Mouse (Mus musculus): ENCODE results near the gene Incenp.
A peak's percentile ranks its signal among the peaks of the same experiment; 100 is the strongest.

Incenp gene

DNA sequence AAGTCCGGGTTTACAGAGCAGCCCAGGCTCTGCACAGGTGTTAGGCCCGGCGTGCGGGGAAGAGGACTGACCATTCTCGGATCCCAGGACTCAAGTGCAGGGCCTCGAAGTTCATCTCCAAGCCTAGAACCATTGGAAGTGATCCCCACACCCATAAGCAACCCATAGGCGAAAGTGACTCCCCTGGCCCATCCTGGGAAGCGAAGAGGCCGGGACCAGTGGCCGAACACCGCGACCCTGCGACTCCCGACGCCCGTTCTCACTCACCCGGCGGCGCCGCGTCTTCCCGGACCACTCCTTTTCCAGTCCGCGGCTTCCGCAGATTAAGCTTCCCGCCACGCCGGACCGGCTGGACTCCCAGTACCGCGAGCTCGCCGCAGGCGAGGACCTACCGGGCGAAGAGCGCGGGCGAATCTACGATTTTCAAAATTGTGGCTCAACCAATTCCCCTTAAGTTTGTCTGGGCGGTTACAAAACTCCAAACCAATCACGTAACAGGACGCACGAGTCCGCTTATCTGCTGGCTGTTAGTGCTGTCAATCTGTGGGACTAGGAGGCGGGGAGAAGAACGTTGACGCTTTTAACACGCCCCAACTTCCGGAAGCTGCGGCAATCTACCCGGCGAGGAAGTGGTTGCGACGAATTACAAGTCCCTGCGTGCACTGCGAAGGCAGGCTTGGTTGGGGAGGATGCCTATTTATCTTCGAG is at the start of gene Incenp:
TSS of gene Incenp (minus strand) at position 480 of the 708 bp plus-strand sequence.
- DNase-seq, result peak; percentile 81 to 86

DNA sequence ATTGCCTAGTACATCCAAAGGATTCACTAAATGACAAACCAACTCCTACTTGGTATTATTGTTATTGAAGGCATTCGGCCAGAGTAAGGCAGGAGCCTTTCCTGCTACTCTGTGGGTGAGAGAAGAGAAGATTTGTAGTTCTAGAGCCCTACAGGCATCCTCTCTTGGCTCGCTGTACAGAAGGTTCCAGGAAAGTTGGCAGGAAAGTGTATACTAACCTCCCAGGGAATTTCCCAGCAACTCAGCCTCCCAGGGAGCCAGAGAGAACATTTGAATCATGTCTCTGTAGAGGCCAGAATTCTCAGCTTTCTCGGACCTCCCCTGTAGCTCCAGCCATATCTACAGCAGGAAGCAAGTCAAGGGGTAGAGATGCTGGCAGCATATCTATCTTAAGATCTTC is 47.6 kb upstream of the Incenp start:
- no peak for DNase-seq

DNA sequence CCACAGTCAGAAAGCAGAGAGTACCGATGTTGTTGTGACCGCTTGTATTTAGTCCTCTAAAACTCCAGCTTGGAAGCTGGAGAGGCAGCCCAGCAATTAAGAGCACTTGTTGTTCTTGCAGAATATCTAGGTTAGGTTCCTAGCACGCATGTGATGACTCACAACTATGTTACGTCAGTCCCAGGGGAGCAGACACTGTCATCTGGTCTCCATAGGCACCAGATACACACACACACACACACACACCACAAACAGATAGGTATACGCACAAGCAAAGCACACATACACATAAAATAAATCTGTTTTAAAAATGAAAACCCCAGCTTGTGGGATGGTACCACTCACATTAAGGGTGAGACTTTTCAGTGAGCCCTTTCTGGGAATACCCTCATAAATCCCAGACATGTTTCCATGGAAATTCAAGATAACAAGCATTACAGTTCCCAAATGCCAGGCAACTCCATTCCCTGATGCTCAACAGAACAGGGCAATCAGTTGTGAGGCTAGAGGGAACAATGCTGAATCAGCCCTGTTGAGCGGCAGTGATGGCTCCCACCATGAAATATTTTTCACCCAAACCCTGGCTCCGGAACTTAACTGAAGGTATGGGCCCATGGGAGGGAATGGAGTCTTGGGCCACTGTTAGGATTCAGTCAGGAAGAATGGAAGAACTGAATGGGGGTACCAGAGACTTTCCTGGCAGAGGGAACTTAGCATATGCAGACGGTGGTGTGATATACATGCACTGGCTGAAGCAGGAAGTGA is 46.6 kb upstream of the Incenp start:
- DNase-seq, result no peak

DNA sequence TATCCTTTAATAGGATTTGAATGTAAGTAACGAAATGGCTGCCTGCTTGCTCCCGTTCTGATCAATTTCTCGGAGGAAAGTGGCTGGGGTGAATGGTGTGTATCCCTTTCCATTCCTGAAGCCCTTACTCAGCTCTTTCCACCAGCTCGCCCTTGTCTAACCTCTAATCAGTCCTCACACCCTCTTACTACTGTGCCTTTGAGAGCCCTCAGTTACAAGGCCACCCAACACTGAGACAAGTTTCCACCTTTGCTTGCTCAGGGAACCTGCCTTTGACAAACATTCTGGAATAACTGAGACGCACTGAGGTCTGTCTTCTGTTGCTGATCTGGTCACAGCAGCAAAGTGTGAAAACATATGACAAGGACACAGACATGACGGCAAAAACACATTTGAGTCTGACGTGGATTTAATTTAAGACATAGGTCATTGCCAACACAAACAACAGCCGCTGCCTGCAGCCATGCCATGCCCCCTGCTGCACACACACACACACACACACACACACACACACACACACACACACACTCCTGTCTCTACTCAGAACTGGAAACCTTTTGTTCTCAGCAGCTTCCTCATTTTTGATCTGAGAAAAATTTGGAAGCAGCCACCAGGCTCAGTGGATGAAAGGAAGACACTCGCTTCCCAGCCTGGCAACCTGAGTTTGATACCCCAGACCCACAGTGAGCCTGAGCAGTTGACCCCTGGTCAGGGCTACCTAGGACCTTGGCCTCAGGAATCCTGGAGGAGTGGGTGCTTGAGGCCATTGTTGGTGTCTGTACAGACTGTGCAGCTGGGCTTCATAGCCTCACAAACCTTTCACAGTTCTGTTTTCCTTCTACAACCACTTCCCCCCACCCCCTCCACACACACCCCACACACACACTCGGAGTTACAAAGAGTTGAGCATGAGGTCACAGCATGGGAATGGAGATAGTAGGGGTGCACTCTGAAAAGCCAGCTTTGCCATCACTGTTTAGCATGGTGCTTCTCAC is 43.5 kb upstream of the Incenp start:
- peak; percentile 29 to 37 for DNase-seq

DNA sequence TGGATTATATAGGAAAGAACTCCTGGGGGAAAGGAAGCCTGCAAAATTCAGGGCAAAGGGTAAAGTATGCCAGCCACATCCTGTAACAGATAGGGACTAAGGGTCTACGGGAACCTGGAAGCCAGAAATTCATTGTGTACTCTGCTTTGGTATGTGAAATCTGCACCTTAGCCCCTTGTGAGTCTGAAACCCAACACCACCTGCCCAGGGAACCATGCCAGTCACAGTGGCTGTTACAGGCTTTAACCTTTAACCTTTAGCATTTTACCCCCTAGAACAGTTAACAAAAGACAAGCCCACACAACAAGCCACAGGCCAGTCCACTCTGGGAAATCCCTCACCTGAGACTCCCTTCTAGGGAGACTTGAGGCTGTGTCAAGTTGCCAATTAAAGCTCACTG is 42.5 kb upstream of the Incenp start:
- no peak for DNase-seq

DNA sequence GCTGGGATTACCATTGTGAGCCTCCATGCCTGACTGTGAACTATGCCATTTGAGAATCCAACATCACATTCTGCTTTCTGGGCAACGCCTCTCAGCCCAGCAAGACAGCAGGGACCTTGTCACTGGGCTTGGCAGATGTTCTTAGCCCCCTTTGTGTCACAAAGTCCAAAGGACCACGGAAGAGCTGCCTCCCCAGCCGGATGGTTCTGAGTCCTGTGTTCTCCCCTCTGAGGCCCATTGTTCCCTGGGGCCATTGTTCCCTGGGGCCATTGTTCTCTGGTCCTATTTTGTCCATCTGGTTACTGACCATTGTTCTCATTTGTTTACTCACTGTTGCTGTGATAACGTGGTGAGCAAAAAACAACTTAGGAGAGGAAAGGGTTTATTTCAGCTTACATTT is 41.6 kb upstream of the Incenp start:
- DNase-seq, result no peak

DNA sequence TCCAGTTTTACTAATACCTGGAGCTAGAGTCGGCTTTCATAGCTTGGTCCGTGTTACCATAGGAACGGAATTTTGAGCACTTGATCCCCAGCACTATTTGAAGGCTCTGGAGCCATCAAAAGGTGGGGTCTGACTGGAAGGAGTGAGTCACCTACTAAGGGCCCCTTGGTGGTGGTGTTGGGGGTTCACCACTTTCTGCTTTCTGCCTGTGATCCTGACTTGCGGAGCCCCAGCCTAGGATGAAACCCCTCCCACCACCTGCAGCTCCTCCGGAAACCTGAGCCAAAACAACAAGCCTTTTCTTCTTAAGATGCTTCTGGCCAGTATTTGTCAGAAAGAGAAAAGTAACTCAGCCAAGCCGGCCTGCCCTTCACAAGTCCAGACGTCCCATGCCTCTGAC is 40.5 kb upstream of the Incenp start:
- DNase-seq, result no peak

DNA sequence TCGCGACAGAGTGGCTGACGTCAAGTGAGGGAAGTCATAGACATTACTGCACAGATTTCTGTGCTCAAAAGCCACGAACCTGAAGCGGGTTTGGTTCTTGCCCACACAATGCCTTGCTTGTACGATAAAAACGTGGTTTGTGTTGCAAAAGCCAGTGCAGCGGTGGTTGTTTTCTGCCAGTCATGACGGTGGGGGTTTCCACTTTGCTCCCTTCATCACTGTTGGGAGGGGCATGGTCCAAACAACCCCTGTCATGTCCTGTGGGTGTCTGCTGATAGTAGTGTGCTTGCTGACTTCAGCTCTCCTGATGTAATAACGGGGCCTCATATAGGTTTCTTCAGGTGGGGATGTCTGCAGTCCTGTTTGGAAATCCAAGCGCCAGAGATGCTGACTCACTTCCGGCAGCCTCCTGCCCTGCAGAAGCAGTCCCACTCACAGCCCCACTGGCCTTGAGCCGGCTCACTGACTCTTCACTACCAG is 39.5 kb upstream of the Incenp start:
- peak; percentile 43 to 54 for DNase-seq

DNA sequence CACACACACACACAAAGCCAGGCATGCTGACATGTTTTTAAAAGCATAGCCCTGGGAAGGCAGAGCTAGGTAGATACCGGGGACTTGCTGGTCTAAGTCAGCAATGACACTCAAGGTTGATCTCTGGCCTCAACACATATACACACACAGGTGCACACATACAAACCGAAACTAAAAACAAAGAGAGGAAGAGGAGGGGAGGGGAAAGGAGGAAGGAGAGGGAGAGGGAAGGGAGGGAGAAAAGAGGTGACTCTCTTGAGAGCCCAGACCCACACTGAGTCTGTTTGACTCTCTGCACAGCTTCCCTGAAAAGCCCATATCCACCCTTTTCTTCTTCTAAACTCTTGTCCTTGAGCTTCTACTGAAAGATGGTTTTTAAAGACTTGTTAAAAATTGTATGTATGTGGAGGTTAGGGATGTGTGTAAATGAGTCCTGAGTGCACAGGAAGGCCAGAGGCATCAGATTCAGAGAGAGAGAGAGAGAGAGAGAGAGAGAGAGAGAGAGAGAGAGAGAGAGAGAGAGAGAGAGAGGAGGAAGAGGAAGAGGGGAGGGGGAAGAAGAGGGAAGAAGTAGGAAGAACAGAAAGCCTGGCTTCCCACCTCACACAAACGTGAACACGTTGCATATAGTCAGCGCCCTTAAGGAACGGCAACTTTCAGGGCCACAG is 38.9 kb upstream of the Incenp start:
- DNase-seq, result peak in 1 of 2 experiments; percentile 37

DNA sequence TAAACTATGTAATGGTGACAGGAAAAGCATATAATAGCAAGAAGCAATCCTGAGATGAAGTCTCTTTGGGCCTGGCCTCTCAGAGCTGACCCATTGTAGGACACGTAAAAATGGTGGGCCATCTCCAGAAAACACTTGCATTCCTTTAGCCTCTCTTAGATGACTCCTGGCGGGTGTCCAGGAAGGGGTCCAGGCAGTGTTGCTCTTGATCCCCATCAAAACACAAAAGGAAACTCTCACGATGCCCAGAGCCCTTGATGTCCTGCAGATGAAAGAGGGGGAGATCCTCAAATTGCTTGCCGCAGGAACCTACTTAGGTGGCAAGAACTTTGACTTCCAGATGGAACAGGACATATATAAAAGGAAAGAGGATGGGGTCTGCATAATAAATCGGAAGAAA is 38.1 kb upstream of the Incenp start:
- no peak for DNase-seq

DNA sequence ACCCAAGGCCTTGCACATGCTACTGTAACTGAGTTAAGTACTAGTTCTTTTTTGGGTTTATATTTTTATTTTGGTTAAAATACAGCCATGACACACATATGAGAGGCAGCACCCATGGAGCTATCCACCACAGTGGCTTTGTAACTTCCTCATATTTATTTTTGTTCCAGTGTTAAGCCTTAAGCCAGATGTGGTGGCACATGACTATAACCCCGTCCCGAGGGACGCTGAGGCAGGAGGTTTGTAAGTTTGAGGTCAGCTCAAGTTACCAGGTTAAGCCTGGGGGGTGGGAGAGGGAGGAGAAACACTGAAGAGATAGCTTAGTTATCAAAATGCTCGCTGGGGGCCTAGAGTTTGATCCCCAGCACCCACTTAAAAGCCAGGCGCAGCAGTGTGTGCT is 37.2 kb upstream of the Incenp start:
- DNase-seq, result peak; percentile 44 to 57

DNA sequence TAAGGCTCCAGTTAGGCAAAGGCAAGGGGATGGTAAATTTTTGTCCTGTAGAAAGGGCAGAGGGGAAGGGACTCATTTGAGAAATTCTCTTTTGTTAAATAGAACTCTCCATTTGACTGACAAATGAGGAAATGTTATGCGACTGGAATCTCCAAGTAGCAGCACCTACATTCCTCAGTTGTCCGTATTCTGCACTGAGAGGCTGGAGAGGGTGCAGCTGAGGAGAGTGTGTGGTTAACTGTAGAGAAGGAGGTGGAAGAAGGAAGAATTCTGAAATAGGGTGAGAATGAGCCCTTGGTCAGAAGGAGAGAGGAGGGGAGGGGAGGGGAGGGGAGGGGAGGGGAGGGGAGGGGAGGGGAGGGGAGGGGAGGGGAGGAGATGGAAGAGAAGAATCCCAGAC is 34.6 kb upstream of the Incenp start:
- DNase-seq, result no peak

DNA sequence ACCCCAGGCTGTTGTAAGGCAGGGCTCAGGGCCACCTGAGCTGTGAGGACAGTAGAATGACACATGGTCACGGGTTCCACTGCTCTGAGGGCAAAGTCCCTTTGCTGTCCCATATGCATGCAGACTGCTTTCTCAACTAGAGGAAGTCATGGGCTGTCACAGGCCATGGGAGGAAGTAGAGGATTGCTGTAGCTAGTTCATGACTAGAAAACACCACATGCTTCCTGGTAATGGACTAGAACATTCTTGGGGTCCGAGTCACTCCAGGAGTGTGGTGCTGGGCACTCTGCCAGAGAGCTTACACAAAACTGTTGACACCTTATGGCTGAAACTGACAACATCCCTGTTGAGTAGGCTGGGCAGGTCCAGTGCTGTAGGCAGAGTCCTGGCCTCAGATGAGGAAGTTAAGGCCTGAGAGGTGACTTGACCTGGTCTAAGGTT is 31.8 kb upstream of the Incenp start:
- peak in 1 of 2 experiments; percentile 25 for DNase-seq

DNA sequence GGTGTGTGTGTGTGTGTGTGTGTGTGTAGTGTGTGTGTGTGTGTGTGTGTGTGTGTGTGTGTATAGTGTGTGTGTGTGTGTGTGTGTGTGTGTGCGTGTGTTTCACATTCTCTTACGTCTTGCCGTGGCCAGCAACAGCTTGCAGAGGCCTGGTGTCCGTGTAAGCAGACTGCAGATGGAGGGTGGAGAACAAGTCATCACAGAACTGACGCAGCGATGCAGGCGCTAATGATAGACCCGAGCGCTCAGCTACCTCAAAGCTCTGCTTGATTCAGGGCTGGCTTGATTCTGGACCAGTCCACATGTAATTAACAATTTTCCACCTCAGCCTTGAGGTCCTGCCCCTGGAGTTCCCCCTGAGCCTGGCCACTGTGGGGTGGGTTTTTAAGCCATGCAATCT is 28.7 kb upstream of the Incenp start:
- DNase-seq, result no peak

DNA sequence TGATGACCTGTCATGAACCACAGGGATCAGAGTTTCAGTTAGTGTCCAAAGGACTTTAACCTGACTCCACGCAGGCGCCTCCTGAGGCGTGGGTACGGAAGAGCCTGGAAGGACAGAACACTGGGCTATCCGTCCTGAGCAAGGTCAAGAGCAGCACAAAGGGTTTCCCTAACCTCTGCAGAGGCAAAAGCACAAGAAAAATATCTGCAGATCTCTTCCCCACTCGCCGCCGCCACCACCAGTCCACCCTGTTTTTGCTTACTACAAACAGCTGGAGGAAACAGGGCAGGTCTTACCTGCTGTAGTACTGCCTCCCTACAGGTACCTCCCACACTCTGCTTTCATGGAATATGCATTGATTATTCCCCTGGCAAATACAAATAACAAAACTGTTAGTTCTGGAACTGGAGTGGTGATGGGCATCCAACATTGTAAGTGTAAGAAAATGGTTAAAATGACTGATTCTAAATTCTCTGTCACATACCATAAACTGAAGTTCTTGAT is 25.5 kb upstream of the Incenp start:
- DNase-seq, result no peak

DNA sequence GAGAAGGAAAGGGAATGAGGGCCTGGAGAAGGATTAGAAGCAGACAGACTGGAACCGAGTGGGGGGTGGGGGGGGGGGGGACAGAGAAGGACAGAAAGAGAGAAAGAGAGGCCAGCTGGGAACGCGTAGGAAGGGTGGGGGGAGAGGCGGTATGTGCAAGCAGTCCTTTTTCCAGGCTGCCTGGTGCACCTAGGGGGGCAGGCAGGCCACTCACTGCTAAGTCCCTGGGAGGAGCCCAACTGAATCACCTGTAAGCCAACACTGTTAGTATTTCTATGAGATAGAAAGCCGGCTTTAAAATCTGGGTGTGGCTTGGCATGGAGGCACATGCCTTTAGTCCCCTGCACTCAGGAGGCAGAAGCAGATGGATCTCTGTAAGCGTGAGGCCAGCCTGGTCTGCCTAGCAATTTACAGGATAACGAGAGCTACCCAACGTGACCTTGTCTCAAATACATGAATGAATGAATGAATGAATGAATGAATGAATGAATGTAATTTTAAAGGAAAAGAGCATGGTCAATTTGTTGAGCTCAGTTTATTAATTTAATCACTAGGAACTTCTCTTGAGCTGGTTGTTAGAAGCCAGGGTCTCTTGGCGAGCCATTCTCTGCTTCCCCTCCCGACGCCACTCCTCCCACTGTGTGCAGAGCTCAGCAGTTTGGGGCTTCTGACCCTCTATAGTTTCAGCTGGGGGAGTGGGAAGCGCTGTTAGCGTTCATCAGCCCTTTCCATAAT is 24.9 kb upstream of the Incenp start:
- no peak for DNase-seq

DNA sequence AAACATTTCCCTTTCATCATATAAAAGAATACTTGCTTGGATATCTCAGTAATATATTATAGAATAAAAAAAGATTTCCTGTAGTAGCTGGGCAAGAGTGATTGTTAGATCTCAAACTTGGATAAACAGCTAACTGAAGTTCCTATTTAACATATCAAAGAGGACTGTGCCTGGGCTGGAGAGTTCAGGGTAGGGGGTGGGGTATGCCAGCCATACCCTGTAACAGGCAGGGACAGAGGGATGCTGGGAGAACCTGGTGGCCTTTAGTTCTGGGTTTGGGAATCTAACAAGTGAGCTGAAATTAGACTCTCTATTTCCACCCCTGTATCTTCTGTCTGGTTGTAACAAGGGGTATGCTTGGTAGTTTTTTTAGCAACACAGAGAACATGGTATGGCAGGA is 23.7 kb upstream of the Incenp start:
- no peak for DNase-seq

DNA sequence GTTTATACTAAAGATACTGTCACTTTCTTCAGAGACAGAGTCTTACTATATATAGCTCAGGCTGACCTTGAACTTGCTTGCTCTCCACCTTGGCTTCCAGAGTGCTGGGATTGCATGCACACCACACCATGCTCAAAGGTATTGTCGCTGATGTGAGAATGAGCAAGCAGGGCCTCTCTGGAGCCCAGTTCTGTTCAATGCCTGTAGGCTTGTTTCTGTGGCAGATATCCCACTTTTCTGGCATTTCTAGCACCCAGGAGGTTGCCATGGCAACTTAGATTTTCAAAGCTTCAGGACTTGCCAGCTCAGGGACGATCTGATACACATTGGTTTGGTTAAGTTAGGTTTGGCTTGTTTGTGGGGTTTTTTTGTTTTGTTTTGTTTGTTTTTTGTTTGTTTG is 22.9 kb upstream of the Incenp start:
- DNase-seq, result no peak

DNA sequence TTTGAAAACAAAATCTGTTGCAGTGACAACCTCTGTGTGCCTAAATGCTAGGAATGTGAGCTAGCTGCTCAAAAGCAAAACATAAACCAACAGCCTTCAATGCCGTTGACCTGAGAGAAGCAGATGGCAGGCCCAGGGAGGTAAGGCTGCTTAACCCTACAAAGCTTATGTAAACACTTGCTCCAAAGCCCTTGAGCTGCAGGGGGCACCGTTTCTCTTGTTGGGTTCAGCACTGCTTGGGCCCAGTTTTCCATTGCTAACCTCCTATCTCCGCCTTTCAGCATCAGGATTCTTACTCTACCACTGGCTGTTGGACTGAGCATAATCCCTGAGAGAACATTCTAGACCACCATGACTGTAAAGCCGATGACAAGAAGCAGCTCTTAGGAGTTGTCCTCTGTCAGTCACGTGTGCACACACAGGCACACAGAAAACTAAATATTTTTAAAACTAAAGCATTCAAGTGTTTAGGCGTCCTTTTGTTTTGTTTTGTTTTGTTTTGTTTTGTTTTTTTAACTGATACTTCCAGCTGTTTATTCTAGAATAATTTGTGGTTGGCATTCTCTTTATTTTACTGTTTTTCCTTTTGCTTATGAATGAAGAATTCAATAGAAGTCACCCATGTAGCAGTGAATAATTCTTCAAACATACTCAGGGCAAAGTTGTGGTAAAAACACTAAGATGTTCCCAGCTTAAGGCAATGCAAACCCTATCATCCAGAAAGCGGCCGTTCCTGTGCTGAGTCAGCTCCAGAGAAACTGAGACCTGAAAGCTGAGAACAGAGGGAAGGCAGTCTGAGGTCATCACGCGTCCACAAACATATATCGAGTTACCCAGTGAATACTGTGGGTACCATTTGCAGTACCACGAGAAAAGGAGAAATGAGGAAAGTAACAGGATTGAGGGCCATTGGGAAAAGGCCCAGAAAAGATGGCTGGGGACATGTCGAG is 21.8 kb upstream of the Incenp start:
- peak; percentile 27 to 48 for DNase-seq

DNA sequence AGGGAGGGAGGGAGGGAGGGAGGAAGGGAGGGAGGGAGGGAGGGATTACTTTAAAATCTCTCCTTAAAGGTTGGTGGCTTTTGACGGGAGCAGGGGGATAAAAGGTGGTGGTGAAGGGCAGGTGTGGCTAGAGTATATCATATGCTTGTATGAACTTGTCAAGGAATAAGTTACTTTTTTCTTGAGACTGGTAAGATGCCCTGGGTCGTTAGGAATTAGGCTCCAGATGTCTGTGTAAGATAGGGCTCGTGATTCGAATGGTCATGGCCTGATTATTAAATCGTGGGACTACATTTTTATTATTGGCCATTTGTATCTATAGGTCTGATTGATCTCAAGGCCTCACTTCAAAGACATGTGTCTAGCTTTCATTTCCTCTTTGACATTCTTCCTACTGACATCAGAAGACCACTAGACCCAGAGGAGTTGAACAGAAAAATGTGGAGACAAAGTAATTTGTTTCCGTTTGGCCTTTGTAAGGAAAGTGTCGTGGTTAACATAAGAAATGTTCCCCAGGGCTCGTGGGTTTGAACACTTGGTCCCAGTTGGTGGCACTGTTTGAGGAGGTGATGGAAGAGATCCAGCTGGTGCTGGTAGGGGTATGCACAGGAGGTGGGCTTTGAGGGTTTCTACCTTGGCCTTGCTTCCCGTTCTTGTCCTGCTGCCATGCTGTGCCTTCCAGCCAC is 19.0 kb upstream of the Incenp start:
- no peak for DNase-seq
